Mouse (Mus musculus): ENCODE data around the gene Ehd3.

DNA sequence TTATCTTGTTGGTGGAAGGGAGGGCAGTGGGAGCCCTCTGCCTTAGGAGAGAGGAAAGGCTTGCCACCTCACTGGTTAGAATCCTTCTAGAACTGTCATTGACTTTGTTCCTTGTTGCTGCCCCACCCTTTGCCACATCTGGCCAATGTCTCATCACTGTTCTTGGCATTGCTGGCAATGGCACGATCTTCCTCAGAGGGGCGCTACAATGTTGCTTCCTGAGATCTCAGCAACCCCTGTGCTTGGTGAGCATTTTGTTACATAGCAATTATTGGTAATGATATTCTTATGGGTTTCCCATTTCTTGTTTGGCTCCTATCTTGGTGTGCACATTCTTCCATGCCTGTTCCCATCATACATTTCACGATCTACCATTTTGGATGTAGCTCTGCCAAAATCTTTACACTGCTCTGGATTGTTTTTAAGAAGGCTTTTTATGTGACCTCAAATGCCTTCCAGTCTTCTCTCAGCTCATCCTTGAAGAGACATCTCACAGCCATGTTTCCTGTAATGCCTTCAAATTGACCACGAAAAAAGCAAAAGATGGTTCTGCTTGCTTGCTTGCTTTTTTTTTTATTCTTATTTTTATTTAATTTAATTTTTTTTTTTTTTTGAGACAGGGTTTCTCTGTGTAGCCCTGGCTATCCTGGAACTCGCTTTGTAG, at the start of gene Ehd3:
- TF ChIP-seq FLI1 (IDR thresholded peaks at IDR 0.05; ENCODE audit: low read length) (no peak), GATA1 (IDR thresholded peaks at IDR 0.05; ENCODE audit: borderline replicate concordance, low read length) (no peak)
